Mouse (Mus musculus): ENCODE measurements around the gene Dennd6b. TPM values are rescaled to one million over a fixed set of nuclear protein-coding genes. Genes with fewer than 3 reads are reported as not detected.

Gene Dennd6b
- polyA plus RNA-seq, 1 experiment from 2014 or later, result 86.6 TPM

GRCm38 (mm10) chr15:89136461-89137155, 59.7 kb downstream of the Dennd6b start:
- H3K9ac ChIP-seq (ENCODE audit: low read depth, low read length), result no peak overlapping the region
- 94% methylated on average over 4 of the region's 5 CpGs for WGBS
- ATAC-seq, result no peak
- no peak overlapping the region for H3K4me3 ChIP-seq (ENCODE audit: low read length)
- H3K27me3 ChIP-seq (replicated peaks; ENCODE audit: control insufficient read depth, insufficient read depth, low read length), result peaks cover 5% of the 10 kb centered on the region; the same call in 1 of the 2 replicates
- no peaks in the 10 kb centered on the region for H3K36me3 ChIP-seq (ENCODE audit: control insufficient read depth, insufficient read depth, low read length)
- H3K4me2 ChIP-seq (ENCODE audit: low read length), result no peak overlapping the region
- peaks cover 13% of the 10 kb centered on the region for H3K4me1 ChIP-seq (ENCODE audit: control insufficient read depth, insufficient read depth, low read depth, low read length)
- no peaks in the 10 kb centered on the region for H3K9me3 ChIP-seq (ENCODE audit: control insufficient read depth, low read length)
- no peak overlapping the region for H3K27ac ChIP-seq (ENCODE audit: low read depth, low read length)

Small RNA genes lying within 50 kb of the gene (microRNA-seq; reads per million reads assigned to microRNA genes)
- gene Mir6958, result 6.2 reads per million, percentile 20 among the genes with 10 or more reads in this experiment
- gene Mir7118, result 0.83 reads per million

Other genes starting within 250 kb of the Dennd6b start
- gene Ttll8, start 242.1 kb downstream of the Dennd6b start, polyA plus RNA-seq (2015; fragmentation: Nextera tagmentation; extraction: Ambion mirVana), result 0.06 and 0.13 TPM in 2 replicates
- 39.1 and 52.9 TPM in 2 replicates for gene Mlc1, start 217.5 kb downstream of the Dennd6b start, polyA plus RNA-seq (2015; fragmentation: Nextera tagmentation; extraction: Ambion mirVana)
- 0.05 and 0.09 TPM in 2 replicates for gene Mov10l1, start 213.6 kb downstream of the Dennd6b start, polyA plus RNA-seq (2015; fragmentation: Nextera tagmentation; extraction: Ambion mirVana)
- 9.5 and 11.9 TPM in 2 replicates for gene Panx2, start 136.8 kb downstream of the Dennd6b start, polyA plus RNA-seq (2015; fragmentation: Nextera tagmentation; extraction: Ambion mirVana)
- 39.2 and 39.5 TPM in 2 replicates for gene Trabd, start 121.4 kb downstream of the Dennd6b start, polyA plus RNA-seq (2015; fragmentation: Nextera tagmentation; extraction: Ambion mirVana)
- gene Selenoo, start 107.4 kb downstream of the Dennd6b start, polyA plus RNA-seq (2015; fragmentation: Nextera tagmentation; extraction: Ambion mirVana), result 16.4 and 17.9 TPM in 2 replicates
- 15.2 and 16.4 TPM in 2 replicates for gene Tubgcp6, start 73.4 kb downstream of the Dennd6b start, polyA plus RNA-seq (2015; fragmentation: Nextera tagmentation; extraction: Ambion mirVana)
- gene Hdac10, start 67.8 kb downstream of the Dennd6b start, polyA plus RNA-seq (2015; fragmentation: Nextera tagmentation; extraction: Ambion mirVana), result 27.3 and 29.2 TPM in 2 replicates
- 4.1 and 4.4 TPM in 2 replicates for gene Mapk12, start 55.8 kb downstream of the Dennd6b start, polyA plus RNA-seq (2015; fragmentation: Nextera tagmentation; extraction: Ambion mirVana)
- 23.7 and 28.3 TPM in 2 replicates for gene Mapk11, start 46.9 kb downstream of the Dennd6b start, polyA plus RNA-seq (2015; fragmentation: Nextera tagmentation; extraction: Ambion mirVana)
- 85.2 and 106 TPM in 2 replicates for gene Plxnb2, start 15.7 kb downstream of the Dennd6b start, polyA plus RNA-seq (2015; fragmentation: Nextera tagmentation; extraction: Ambion mirVana)
- 59.4 and 71.5 TPM in 2 replicates for gene Ppp6r2, start 15.1 kb upstream of the Dennd6b start, polyA plus RNA-seq (2015; fragmentation: Nextera tagmentation; extraction: Ambion mirVana)
- gene Sbf1, start 118.8 kb upstream of the Dennd6b start, polyA plus RNA-seq (2015; fragmentation: Nextera tagmentation; extraction: Ambion mirVana), result 93.2 and 102 TPM in 2 replicates
- gene Adm2, start 126.2 kb upstream of the Dennd6b start, polyA plus RNA-seq (2015; fragmentation: Nextera tagmentation; extraction: Ambion mirVana), result not detected in 2 replicates
- not detected in 2 replicates for gene Miox, start 137.9 kb upstream of the Dennd6b start, polyA plus RNA-seq (2015; fragmentation: Nextera tagmentation; extraction: Ambion mirVana)
- 33.0 and 38.5 TPM in 2 replicates for gene Lmf2, start 159.2 kb upstream of the Dennd6b start, polyA plus RNA-seq (2015; fragmentation: Nextera tagmentation; extraction: Ambion mirVana)
- 115 and 122 TPM in 2 replicates for gene Ncaph2, start 159.2 kb upstream of the Dennd6b start, polyA plus RNA-seq (2015; fragmentation: Nextera tagmentation; extraction: Ambion mirVana)
- 16.7 and 20.2 TPM in 2 replicates for gene Sco2, start 177.3 kb upstream of the Dennd6b start, polyA plus RNA-seq (2015; fragmentation: Nextera tagmentation; extraction: Ambion mirVana)
- gene Tymp, start 180.5 kb upstream of the Dennd6b start, polyA plus RNA-seq (2015; fragmentation: Nextera tagmentation; extraction: Ambion mirVana), result 2.6 TPM in 2 replicates
- 4.8 and 5.4 TPM in 2 replicates for gene Odf3b, start 182.8 kb upstream of the Dennd6b start, polyA plus RNA-seq (2015; fragmentation: Nextera tagmentation; extraction: Ambion mirVana)
- 0.08 TPM in 1 of 2 replicates, not detected in the other for gene Klhdc7b, start 188.4 kb upstream of the Dennd6b start, polyA plus RNA-seq (2015; fragmentation: Nextera tagmentation; extraction: Ambion mirVana)
- not detected in 2 replicates for gene Syce3, start 214.0 kb upstream of the Dennd6b start, polyA plus RNA-seq (2015; fragmentation: Nextera tagmentation; extraction: Ambion mirVana)
- gene Cpt1b, start 229.4 kb upstream of the Dennd6b start, polyA plus RNA-seq (2015; fragmentation: Nextera tagmentation; extraction: Ambion mirVana), result 0.60 and 1.4 TPM in 2 replicates
- gene C730034F03Rik, start 233.1 kb upstream of the Dennd6b start, polyA plus RNA-seq (2015; fragmentation: Nextera tagmentation; extraction: Ambion mirVana), result 5.3 and 5.9 TPM in 2 replicates
- gene Gm44502, start 233.2 kb upstream of the Dennd6b start, polyA plus RNA-seq (2015; fragmentation: Nextera tagmentation; extraction: Ambion mirVana), result 0.11 TPM in 1 of 2 replicates, not detected in the other
- gene Chkb, start 233.4 kb upstream of the Dennd6b start, polyA plus RNA-seq (2015; fragmentation: Nextera tagmentation; extraction: Ambion mirVana), result 82.1 and 85.6 TPM in 2 replicates